Mouse (Mus musculus) ovary, adult 18-20 months (tissue): ENCODE data around the gene Mat1a.

Experiments
- DNase-seq: peaks from one replicate; pipeline ENCODE4 v3.0.0; 2022; ENCODE audit warnings: low spot score, mixed read lengths

Gene Mat1a

GRCm38 (mm10) chr14:41140686-41141085 lies 35.9 kb downstream of the Mat1a start:
- DNase-seq = no peak

GRCm38 (mm10) chr14:41146035-41146434 lies 41.2 kb downstream of the Mat1a start:
- DNase-seq = no peak

GRCm38 (mm10) chr14:41146922-41147321 lies 42.1 kb downstream of the Mat1a start:
- no peak for DNase-seq

GRCm38 (mm10) chr14:41147356-41147755 lies 42.5 kb downstream of the Mat1a start:
- no peak for DNase-seq

- no peak for DNase-seq
These were observed 46.5 kb downstream of the Mat1a start, which contains the start of gene Mbl1 for GRCm38 (mm10) chr14:41151220-41151898. TSS of gene Mbl1 (plus strand) at chr14:41151458.

DNA sequence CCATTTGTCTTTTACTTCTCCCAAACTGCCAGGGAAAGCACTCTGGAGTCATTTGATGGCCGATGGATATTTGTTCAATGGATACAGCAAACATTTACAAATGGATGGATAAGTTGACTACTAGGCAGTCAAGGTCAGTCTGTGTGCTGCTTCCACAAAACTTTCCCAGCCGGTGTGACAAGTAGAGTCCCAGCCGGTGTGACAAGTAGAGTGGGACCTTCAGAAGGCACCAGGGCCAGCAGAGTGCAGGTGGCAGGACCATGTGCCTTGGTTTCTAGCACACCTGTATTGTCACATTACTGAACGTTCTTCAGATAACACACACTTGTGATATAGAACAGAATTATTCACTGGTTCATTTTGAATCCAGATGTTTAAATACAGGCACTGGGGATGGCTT lies 55.2 kb downstream of the Mat1a start:
- DNase-seq = no peak

GRCm38 (mm10) chr14:41160743-41161142 lies 55.9 kb downstream of the Mat1a start:
- DNase-seq = no peak

GRCm38 (mm10) chr14:41162663-41163062 lies 57.8 kb downstream of the Mat1a start:
- DNase-seq = no peak

- DNase-seq = no peak
These were observed 62.4 kb downstream of the Mat1a start for GRCm38 (mm10) chr14:41167278-41167677.

DNA sequence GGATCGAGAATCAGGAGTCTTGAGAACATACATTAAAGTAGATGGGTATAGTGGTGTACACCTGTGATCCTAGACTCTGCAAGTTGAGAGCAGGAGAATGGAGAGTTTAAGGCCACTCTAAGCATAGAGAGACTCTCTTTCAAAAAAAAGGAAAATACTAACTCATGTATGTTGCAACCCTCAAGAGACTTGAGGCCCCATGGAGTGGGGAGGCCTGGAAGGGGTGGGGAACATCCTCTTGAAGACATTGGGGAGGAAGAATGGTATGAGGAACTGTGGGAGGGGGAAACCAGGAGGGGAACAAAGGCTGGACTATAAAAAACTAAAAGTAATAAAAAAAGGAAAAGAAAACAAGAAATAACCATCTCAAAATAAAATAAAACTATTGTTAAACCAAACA lies 63.7 kb downstream of the Mat1a start:
- DNase-seq = no peak

DNA sequence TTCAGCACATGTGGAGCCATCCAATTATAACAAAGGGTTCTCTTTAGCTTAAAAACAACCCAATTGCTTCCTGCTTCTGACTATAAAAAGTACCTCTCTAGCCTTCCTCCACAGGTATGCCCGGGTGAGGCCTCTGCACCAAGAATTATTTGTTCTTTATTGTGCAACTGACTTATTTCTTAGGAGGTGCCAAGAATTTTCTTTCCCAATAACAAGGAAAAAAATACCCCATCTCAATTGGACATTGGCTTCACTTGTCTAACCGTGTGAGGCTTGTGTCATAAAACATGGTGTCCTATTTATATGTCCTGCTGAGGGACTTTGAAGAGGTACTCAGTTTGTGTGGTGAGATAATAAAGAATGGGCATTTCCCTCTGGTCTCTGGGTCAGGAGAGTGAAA lies 65.7 kb downstream of the Mat1a start:
- no peak for DNase-seq
